Mouse (Mus musculus) left cerebral cortex, adult 8-10 months (tissue): ENCODE results near the gene Cnfn. TPM values are rescaled to one million over a fixed set of nuclear protein-coding genes. Genes with fewer than 3 reads are reported as not detected.

ENCODE experiments used
- DNase-seq, 2 experiments: peaks; one replicate each; pipeline ENCODE4 v3.0.0; 2022; ENCODE audit warnings: low spot score in 2 of 2
- total RNA-seq, 4 experiments: library from RNA; stranded (reverse); gene quantifications; 2 replicates each; pipeline ENCODE4 v1.2.4; 2022

Gene Cnfn
- total RNA-seq, 4 experiments from 2014 or later = not detected

DNA sequence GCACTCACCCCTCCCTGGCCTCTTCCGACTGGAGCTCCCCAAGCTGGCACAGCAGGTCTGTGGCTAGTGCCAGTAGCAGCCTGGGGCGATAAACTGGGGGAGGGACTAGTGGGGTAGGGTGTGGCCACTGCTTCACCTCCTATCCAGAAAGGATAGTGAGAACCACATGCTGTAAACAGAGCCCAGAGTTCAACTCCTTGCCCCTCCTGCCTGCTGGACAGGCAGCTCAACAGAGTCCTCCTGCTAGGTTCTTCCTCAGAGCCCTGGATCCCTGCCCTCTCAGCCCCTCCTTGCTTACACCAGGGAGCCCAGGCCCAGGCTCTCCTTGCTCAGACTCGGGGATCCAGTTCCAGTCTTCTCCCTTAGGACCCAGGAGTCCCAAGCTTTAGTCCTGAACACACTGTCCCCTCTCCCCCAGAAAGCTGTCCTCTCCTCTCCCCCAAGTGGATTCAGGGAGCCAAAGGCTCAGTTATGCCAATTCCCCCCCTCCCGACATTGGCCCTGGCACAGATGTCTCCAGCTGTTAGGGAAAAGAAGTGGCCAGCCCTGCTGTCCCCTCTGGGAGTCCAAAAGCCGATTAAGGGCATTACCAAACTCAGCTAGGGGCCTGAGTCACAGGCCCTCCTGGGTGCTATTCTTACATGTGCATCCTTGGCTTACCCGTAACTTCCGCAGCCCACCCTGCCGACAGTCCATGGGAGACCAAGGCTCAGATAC lies 20.7 kb upstream of the Cnfn start:
- DNase-seq = no peak

DNA sequence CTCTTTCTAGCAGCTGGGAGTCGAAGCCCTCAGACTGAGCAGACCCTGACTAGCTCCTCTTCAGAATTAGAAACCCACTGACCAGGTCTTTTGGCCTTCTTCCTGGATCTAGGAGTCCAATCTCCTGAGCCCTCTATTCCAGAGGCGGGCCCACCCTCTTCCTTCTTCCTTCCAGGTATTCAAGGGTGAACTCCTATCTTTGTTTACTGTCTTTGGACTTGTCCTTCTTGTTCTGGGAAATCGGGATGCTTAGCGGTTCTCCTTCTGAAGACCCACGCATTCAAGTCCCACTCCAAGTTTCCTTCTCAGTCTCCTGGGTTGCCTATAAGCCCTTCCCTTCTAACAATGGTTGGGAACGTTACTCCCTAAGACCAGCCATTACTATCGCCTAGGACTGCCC lies 19.4 kb upstream of the Cnfn start:
- no peak for DNase-seq

- no peak for DNase-seq
These were observed 18.4 kb upstream of the Cnfn start for GRCm38 (mm10) chr7:25387811-25388440.

DNA sequence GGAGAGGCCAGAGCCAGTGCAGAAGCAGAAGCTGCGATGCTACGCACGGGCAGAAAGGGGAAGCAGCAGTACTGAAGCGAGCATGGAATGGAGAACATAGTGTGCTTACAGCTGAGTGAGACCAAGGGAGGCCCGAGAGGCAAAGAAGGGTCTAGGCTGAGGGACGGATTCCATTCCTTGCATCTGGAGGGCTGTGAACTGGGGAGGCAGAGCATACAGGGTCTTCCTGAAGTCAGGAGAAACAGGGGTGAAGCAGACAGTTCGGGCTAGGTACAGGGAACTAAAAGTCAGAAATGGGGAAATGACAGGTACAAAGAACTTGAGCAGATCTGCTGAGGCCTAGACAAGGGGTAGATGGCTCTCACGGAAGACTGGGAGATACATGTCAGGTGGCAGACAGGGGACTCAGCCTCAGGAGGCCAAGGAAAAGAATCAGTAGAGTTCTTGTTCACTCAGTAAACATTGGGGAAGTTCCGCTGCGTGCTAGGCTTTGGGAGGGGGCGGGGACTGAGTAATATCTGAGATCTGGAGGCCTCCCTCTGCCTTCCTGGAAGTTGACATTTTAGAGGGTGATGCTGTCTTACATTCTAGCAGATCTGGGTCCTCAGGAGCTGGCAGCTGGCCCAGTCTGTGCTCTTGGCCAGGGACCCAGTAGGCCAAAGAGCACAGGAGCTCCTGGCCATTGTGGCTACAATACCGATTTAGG lies 16.5 kb upstream of the Cnfn start:
- DNase-seq = no peak

DNA sequence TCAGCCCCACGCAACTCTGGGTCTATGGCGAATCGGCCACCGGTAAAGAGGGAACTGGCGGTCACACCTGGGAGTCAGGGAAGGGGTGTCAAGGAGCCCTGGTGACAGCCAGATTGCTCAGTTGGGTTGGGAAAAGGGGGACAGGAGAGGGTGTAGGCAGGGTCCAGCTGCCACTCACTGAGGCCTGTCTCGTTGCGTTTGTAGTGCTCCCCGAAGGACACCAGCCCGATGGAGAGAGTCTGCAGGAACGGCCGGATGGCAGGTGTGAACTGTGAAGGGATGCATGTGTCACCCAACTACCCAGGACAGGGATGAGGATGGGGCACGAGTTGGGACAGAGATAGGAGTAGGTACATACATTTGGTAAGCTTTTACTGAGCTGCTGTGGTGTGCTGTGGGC lies 15.7 kb upstream of the Cnfn start:
- DNase-seq = no peak

DNA sequence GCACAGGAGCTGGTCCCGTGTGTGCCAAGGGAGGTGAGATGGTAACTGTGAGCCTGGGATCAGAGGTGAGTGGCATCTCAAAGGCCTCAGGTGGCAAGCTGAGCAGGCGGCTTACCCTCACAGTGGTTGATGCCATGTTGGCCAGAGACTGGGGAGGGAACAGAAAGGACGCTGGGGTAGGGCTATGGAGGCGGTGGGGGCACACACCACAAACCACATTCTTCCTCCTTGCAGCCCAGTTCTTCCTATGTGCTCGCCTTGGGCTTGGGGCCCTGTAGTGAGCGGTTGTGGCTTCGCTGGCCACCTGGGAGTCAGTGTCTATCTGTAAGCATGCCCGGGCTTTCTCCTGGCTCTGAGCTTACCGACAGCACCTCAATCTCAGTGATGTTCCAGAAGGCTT lies 15.3 kb upstream of the Cnfn start:
- no peak for DNase-seq

DNA sequence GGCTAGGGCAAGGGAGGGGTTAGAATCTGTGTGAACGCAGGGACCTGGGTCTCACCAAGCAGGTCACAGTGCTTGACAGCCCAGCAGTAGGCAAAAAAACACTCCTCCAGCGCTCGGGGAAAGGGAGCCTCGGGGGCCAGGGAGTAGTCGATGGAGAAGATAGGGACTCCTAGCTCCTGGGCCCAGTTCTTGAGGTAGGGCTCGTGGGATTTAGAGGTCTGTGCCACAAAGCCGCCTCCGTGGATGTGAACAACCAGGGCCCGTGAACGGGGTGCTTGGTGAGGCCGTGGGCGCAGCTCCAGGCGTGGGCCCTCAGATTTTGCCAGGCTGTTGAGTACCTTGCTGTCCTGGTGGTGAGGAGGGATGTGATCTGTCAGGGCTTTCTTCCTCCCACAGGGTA lies 14.8 kb upstream of the Cnfn start:
- DNase-seq = no peak

GRCm38 (mm10) chr7:25383891-25384290 lies 14.4 kb upstream of the Cnfn start:
- DNase-seq = no peak

GRCm38 (mm10) chr7:25383385-25383784 lies 13.9 kb upstream of the Cnfn start:
- no peak for DNase-seq

DNA sequence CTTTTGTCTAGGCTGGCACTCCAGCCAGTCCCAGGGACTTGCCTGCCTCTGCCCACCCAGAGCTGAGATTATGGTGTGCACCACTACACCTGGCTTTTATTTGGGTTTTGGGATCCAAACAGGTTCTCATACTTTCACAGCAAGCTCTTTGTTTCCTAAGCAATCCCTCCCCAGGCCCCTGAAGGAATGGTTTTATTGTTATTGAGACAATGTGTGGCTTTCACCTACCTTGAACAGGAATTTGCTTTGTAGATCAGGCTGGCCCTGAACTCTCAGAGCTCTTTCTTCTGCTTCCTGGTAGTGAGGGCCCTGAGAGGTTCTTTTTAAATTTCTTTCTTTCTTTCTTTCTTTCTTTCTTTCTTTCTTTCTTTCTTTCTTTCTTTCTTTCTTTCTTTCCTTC lies 13.0 kb upstream of the Cnfn start:
- DNase-seq = no peak

DNA sequence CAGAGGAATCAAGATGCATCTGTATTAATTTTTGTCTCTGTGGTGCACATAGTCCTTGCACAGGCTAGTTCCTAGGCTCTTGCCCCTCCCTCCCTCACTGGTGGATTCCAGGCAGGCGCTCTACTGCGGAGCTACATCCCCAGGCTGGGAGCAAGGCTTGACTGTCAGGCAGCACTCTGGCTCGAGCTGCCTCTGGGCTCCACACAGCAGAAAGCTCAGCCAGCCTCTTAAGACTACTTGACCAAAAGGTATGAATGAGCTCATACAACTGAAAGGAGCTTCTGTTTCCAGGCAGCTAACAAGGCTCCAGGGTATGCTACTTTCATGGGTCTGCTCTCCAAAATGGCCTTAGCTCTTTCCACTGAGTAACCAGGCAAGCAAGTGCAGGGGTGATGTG lies 11.8 kb upstream of the Cnfn start:
- no peak for DNase-seq

DNA sequence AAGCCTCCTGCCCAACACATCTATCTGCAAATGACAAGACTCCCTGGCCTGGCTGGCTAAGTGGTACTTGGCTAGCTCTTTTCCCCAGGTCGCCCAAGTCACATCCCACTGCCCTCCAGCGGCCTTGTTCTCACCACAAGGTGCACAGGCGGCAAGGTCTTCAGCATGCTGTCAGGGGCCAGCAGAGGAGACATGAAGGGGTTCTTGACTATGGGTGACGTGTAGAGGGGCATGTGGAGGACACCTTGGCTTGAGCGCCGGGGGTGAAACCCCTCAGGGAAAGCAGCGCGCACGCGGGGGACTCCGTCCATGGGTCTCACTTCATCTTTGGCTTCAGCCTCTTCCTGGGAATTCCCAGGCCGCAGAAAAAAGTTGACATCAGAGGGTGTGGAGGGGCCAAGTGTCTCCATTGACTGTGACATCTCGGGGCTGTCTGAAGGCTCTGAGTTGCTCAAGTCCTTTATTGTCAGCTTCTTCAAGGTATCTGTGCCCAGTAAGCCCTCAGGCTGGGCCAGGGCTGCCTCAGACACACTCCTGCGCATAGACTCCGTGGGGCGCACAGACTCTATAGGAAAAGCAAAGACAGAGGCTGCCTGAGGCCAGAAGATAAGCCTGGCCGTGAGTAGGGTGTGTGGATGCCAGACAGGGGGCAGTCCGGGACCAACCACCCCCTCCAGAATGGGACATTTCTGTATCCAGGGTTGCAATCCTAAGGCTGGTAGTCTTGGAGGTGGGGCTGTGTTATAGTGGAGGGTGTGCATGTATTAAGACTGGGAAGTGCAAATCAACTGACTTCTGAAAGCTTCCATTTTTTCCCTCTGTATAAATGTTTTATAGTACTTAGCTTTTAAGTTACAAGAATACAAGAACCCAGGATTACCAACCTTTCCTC lies 11.1 kb upstream of the Cnfn start:
- no peak for DNase-seq

DNA sequence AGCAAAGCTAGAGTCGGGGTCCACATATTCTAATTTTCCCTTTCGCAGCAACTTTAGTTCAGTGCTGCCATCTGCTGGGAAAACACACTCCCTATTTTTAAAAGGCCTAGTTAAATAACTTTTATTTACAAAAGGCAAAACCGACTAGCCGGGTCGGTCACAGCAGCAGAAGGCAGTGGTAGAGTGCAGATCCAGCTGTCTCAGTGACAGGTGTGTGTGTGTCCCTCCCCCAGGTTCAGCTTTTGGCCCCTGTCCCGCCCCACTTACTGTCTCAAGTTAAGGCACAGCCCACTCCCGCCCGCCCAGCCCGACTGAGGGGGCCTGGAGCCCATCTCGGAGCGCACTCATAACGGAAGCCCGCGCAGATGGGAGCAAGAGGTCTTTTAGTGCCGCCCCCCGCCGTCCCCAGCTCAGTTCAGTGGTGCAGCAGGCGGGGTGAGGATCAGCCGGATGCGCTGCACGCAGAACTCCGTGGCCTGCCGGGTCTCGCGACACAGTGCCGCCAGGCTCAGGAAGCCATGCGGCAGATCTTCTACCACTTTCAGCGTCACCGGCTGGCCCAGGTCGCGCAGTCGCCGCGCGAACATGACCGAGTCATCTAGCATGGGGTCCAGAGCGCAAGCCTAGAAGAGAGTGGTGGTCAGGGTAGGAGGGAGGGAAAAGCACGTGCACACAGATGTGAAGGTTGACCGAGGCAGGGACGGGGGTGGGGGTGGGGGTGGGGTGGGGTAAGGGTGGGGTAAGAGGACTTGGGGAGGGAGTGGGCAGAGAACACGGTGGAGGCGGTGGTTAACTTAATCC lies 10.2 kb upstream of the Cnfn start:
- no peak for DNase-seq

DNA sequence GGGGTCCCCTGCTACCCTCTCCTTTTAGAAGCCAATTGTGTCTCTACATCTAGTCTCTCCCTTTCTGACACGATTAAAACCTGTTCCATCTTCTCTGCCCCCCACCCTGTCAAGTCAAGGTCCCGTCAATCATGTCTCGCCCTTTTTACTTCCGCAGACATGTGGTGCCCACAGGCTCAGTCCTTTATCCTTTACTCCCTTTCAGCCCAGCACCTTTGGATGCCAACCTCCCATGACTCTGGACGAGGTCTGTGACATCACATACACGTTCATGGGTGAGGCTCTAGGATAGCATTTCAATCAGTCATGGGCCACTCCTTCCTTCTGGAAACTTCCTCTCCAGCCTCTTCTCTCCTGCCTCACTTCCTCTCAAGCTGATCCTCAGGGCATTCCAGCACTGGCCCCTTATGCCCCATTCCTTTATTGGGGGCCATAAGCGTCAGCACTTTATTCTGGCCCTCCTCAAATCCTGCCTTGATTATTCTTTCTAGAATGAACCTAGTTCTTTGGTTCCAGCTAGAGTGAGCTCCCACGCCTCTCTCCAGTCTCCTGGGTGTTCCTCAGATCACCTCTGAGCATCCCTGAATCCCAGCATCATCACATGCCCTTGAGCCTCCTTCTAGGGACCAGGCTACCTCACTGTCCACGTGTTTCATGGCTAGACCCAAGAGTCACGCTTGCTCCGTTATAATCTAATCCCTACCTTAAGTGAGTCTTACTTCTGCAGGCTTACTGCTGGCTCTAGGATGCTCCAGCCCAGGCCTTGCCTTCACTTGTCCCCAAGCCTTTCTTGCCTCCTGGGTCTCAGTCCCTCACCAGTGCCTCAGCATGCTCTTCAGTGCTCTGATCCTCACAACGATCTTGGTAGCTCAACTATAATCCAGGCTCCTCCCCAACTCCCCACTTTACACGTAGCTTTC lies 8.9 kb upstream of the Cnfn start:
- no peak for DNase-seq

DNA sequence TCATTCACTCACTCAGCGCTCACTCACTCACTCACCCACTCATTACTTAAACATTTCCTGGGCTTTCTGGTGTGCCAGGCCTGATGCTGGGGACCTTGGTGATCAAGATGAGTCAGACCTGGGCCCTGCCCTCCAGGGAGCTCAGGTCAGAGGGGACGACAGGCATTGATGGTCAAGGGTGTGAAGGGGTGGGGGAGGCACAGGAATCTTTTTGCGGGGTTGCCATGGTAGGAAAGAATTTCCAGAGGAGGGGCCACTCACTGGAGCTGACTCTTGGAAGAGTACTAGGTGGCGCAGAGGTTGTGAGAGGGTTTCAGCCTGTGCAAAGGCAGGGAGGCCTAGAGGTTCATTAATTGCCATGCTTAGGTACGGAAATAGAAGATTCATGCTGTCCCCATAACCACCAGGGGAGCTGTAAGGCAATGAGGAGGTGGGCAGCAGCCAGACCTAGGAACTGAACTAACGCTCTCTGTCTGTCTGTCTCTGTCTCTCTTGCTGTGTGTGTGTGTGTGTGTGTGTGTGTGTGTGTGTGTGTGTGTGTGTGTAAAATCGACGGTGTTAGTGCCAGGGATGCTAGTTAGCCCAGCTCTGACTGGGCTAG lies 7.7 kb upstream of the Cnfn start:
- no peak for DNase-seq

GRCm38 (mm10) chr7:25376556-25376955 lies 7.0 kb upstream of the Cnfn start:
- peak; percentile 90 to 91 for DNase-seq

- no peak for DNase-seq
These were observed 2.9 kb upstream of the Cnfn start for GRCm38 (mm10) chr7:25372441-25372840.

- DNase-seq = no peak
These were observed 1.2 kb downstream of the Cnfn start for GRCm38 (mm10) chr7:25368333-25368732.

GRCm38 (mm10) chr7:25367632-25368293 lies 1.8 kb downstream of the Cnfn start:
- DNase-seq = no peak
